23 mouse cellular contexts compared by ENCODE assay signal in genomic region chr2:72110404-72110803, GRCm38 (mm10).
"Had no signal": no experiment of that assay in that cellular context is flagged by ENCODE, and none has a peak within 500 bp of the region (broad histone marks: within the 10 kb centered on the region; RNA-seq: fewer than 3 reads in every experiment).

No protein-coding gene starts in this region.

- H3K27me3 ChIP-seq: heart, embryonic 13.5 days; heart, embryonic 15.5 days; hindbrain, embryonic 13.5 days; hindbrain, embryonic 15.5 days; limb, embryonic 13.5 days; liver, embryonic 13.5 days; liver, embryonic 15.5 days had no signal

- ATAC-seq: hindbrain, postnatal 0 days; intestine, embryonic 16.5 days; liver, postnatal 0 days had no signal

- H3K4me1 ChIP-seq: liver, embryonic 13.5 days; liver, embryonic 15.5 days had no signal

- H3K4me3 ChIP-seq: heart, adult 2 months; heart, embryonic 13.5 days; heart, embryonic 15.5 days; hindbrain, embryonic 13.5 days; hindbrain, embryonic 15.5 days; left cerebral cortex, adult 2 months; limb, embryonic 13.5 days; liver, embryonic 13.5 days; liver, embryonic 15.5 days had no signal

- DNase-seq: gastrocnemius, postnatal 14 days; gastrocnemius, postnatal 36 days; heart, adult 2 months; heart, postnatal 14 days; heart, postnatal 36 days; kidney, adult 11 months; kidney, postnatal 10 days; kidney, postnatal 25 days; liver; liver, embryonic 13.5 days; liver, postnatal 0 days; lung, adult 2 months had no signal

- H3K27ac ChIP-seq: heart, adult 2 months; heart, embryonic 13.5 days; heart, embryonic 15.5 days; hindbrain, embryonic 13.5 days; hindbrain, embryonic 15.5 days; hindbrain, postnatal 0 days; left cerebral cortex, adult 2 months; limb, embryonic 13.5 days; liver, embryonic 13.5 days; liver, embryonic 15.5 days had no signal

- H3K9me3 ChIP-seq: heart, embryonic 13.5 days; heart, embryonic 15.5 days; hindbrain, embryonic 13.5 days; hindbrain, embryonic 15.5 days; limb, embryonic 13.5 days; liver, embryonic 13.5 days; liver, embryonic 15.5 days had no signal

- H3K4me2 ChIP-seq: heart, embryonic 11.5 days; heart, embryonic 13.5 days; heart, embryonic 15.5 days; hindbrain, embryonic 13.5 days; hindbrain, embryonic 15.5 days; limb, embryonic 13.5 days; liver, embryonic 11.5 days; liver, embryonic 13.5 days; liver, embryonic 15.5 days had no signal

- H3K36me3 ChIP-seq: heart, embryonic 13.5 days; heart, embryonic 15.5 days; hindbrain, embryonic 13.5 days; hindbrain, embryonic 15.5 days; limb, embryonic 13.5 days; liver, embryonic 13.5 days; liver, embryonic 15.5 days had no signal

- H3K9ac ChIP-seq: heart, embryonic 13.5 days; heart, embryonic 15.5 days; hindbrain, embryonic 13.5 days; hindbrain, embryonic 15.5 days; limb, embryonic 13.5 days; liver, embryonic 13.5 days; liver, embryonic 15.5 days; liver, postnatal 0 days had no signal
